10 mouse cellular contexts compared by ENCODE assay signal in the genomic region with DNA sequence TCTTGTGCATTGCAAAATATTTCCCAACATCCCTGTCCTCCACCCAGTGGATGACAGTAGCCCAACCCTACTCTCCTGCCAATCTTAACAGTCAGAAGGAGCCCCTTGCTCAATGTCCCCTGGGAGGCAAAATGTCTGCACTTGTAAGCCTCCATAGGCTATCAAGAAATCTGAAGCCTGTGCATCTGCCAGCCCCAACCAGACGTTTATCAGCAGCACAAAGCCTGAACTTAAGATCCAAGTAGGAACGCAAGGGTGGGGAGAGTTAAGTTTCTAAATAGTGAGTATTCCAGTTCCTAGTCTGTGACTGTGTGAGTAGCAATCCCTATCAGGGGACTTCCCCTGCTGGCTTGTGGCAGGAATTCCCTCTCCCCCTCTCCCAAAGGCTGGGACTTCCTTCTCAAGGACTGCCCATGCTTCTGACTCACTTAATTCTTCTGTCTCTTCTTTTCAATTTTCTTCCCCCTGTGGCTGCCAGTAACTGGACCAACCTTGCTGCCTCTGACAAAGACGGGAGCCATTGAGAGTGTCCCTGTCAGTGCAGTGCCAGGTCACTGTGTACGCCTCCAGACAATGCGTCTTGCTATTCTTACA.
A peak's percentile ranks its signal among the peaks of the same experiment; 100 is the strongest.
DNase-seq lines count a peak whose midpoint lies in the region; ATAC-seq lines count a peak whose summit lies in the region.
"Had no signal": no experiment of that assay in that cellular context is flagged by ENCODE, and none has a peak within 500 bp of the region (broad histone marks: within the 10 kb centered on the region; RNA-seq: fewer than 3 reads in every experiment).

No protein-coding gene starts in this region.

- no peaks in the 10 kb centered on the region for H3K9me3 ChIP-seq in forebrain, embryonic 14.5 days (replicated peaks; ENCODE audit: control insufficient read depth, low read length)
- no peaks in the 10 kb centered on the region for H3K9me3 ChIP-seq in forebrain, embryonic 10.5 days
- no peaks in the 10 kb centered on the region for H3K9me3 ChIP-seq in heart, embryonic 15.5 days (replicated peaks)
- H3K9me3 ChIP-seq: neural tube, embryonic 13.5 days had no signal

- no peak overlapping the region for H3K9ac ChIP-seq in forebrain, embryonic 14.5 days (ENCODE audit: low read length)
- no peak overlapping the region for H3K9ac ChIP-seq in heart, embryonic 15.5 days
- H3K9ac ChIP-seq: neural tube, embryonic 13.5 days had no signal

- H3K4me2 ChIP-seq in forebrain, embryonic 14.5 days (ENCODE audit: low read length): no peak overlapping the region
- H3K4me2 ChIP-seq in heart, embryonic 15.5 days: no peak overlapping the region
- H3K4me2 ChIP-seq: neural tube, embryonic 13.5 days had no signal

- DNase-seq in forebrain, embryonic 14.5 days (ENCODE audit: low spot score): no peak
- no peak for DNase-seq in forebrain, embryonic 10.5 days (ENCODE audit: extremely low spot score, low spot score)
- DNase-seq in ovary, adult 18-20 months (ENCODE audit: low spot score): peak; percentile 29
- DNase-seq in ovary, postnatal 10 days (ENCODE audit: low spot score): no peak
- no peak for DNase-seq in thymus, postnatal 10 days (ENCODE audit: low spot score in 2 of 2)
- DNase-seq in left cerebral cortex, adult 9 months (ENCODE audit: low spot score in 2 of 2): no peak
- DNase-seq in layer of hippocampus, postnatal 14 days (ENCODE audit: low spot score in 2 of 2): no peak

- peaks cover 5% of the 10 kb centered on the region; the same call in 1 of the 2 replicates for H3K4me1 ChIP-seq in forebrain, embryonic 14.5 days (ENCODE audit: control insufficient read depth, insufficient read depth, low read length)
- H3K4me1 ChIP-seq in forebrain, embryonic 10.5 days: peaks cover 32% of the 10 kb centered on the region
- H3K4me1 ChIP-seq in heart, embryonic 15.5 days (replicated peaks): peaks cover 42% of the 10 kb centered on the region

- H3K27me3 ChIP-seq in forebrain, embryonic 14.5 days (replicated peaks; ENCODE audit: control insufficient read depth, insufficient read depth, low read length): no peaks in the 10 kb centered on the region
- H3K27me3 ChIP-seq in forebrain, embryonic 10.5 days (ENCODE audit: poor library complexity, severe bottlenecking): no peaks in the 10 kb centered on the region
- no peaks in the 10 kb centered on the region for H3K27me3 ChIP-seq in heart, embryonic 15.5 days
- H3K27me3 ChIP-seq: CH12.LX; neural tube, embryonic 13.5 days had no signal

- 70% methylated on average over 5 of the region's 5 CpGs for WGBS in forebrain, embryonic 14.5 days
- WGBS in forebrain, embryonic 10.5 days: 73% methylated on average over 5 of the region's 5 CpGs
- WGBS in heart, embryonic 15.5 days: 32% methylated on average over 5 of the region's 5 CpGs

- H3K4me3 ChIP-seq in forebrain, embryonic 14.5 days (ENCODE audit: low read depth, low read length): no peak overlapping the region
- H3K4me3 ChIP-seq in forebrain, embryonic 10.5 days: no peak overlapping the region
- no peak overlapping the region for H3K4me3 ChIP-seq in heart, embryonic 15.5 days
- H3K4me3 ChIP-seq: neural tube, embryonic 13.5 days had no signal

- H3K36me3 ChIP-seq in forebrain, embryonic 14.5 days (ENCODE audit: control insufficient read depth, insufficient read depth, low read length): no peaks in the 10 kb centered on the region
- H3K36me3 ChIP-seq in forebrain, embryonic 10.5 days (replicated peaks): no peaks in the 10 kb centered on the region
- H3K36me3 ChIP-seq in heart, embryonic 15.5 days: no peaks in the 10 kb centered on the region
- H3K36me3 ChIP-seq: neural tube, embryonic 13.5 days had no signal

- no peak overlapping the region for H3K27ac ChIP-seq in forebrain, embryonic 14.5 days (ENCODE audit: low read depth, low read length)
- no peak overlapping the region for H3K27ac ChIP-seq in forebrain, embryonic 10.5 days
- H3K27ac ChIP-seq in heart, embryonic 15.5 days: peak overlapping the region; percentile 35
- H3K27ac ChIP-seq: neural tube, embryonic 13.5 days had no signal

- ATAC-seq in forebrain, embryonic 14.5 days: peak; percentile 4; the same call in 1 of the 2 replicates
- ATAC-seq in heart, embryonic 15.5 days (replicated peaks; ENCODE audit: insufficient number of reproducible peaks, insufficient read depth, low FRiP score, low read depth): 0 out of 2 replicates have a peak, but pooled peaks have one; percentile 53
